Mouse (Mus musculus) left cerebral cortex, postnatal 36 days (tissue): Measurements from ENCODE around the gene Haao. TPM values are rescaled to one million over a fixed set of nuclear protein-coding genes. Genes with fewer than 3 reads are reported as not detected.

ENCODE experiments used
- DNase-seq, 2 experiments: peaks; one replicate each; pipeline ENCODE4 v3.0.0; 2021 to 2022; ENCODE audit warnings: low spot score in 2 of 2, mixed read lengths in 1 of 2
- intact Hi-C: fragments of 180-260 bp; cut with DNase I; formaldehyde crosslinking; loops from one replicate; pipeline ENCODE4 v1.15.1; 2025
- total RNA-seq, 2 experiments: library from RNA; stranded (reverse); gene quantifications; 2 replicates each; pipeline ENCODE4 v1.2.3; 2021

Haao gene
- total RNA-seq = under 1 TPM in 1 of 2 experiments, not detected in 1; 0.25 TPM

DNA sequence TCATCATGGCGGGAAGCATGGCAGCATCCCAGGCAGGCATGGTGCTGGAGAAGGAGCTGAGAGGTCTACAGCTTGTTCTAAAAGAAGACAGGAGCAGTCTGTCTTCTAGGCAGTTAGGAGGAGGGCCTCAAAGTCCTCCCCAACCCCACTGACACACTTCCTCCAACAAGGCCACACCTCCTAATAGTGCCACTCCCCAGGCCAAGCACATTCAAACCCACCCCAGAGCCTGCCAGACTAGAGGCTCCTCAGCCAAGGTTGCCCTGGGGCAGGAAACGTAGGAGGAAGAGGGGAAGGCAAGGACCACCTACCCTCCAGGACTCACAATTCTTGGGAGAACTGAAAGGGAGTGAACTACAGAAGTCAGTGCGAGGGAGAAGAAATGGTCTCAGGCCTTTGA lies at the start of gene Haao:
Gene Haao (minus strand): TSS at position 149 of the 400 bp plus-strand sequence.
- no peak for DNase-seq
- intact Hi-C loops = no loop called here

DNA sequence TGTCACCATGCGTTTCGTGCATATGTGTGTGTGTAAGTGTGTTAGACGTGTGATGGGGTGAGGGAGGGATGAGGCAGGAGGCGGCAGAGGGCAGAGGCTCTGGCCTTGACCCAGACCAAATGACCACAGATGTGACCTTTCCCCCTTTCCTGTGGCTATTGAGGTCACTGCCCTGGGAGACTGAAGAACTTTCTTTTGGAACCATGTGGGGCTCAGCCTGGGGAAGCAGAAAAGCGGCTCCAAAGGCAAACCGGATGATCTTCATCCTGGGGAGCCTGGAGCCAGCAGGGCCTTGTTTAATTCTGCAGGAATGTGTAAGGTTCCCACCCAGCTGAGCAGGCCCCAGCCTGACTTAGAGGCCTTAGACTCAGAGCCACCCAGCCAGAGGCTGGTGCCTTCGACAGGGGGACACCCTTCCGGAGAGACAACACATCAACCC lies 49.6 kb upstream of the Haao start:
- intact Hi-C loops = no loop called here

DNA sequence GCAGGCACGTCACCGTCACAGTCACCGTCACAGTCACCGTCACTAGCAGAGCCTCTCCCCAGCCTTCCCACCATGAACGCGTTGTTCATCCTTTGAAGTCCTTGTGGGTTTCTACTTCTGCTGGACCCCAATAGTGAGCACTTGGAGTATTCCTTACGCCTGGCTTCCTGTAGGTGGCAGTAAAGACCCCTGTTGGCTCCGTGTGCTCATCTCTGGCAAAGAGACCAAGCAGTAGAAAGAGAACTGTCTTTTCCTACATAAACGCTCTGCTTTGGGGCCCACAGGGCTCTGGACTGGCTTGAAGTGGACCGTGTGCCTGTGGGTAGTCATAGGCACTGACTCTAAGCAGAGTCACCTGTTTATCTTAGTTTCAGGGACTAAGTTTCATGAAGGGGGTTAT lies 49.0 kb upstream of the Haao start:
- intact Hi-C loops = no loop called here
- no peak for DNase-seq

More for the DNA sequence above, 49.6 kb upstream of the Haao start:
- no peak for DNase-seq

- intact Hi-C loops = no loop called here
- no peak for DNase-seq
Measured at GRCm38 (mm10) chr17:83895321-83895770, 47.6 kb upstream of the Haao start.

DNA sequence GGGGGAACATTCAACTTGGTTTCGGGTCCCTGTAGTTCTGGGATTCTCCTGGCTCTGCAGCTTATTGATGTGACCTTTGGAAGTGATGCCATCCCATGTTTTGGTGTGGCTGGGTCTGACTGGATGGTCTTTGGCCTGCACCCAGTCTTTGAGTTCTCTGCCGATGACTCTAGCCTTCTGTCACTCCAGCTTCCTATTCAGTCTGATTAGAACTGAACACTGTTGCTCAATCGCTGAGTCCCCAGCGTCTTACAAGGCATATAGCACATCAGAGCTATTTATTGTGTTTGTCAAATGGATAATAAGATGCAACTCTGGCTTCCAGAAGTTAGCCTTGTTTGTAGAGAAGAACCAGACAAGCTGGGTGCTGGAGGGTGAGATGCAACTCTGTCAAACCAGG lies 45.4 kb upstream of the Haao start:
- intact Hi-C loops = no loop called here
- DNase-seq = no peak

GRCm38 (mm10) chr17:83891864-83892263 lies 44.1 kb upstream of the Haao start:
- DNase-seq = no peak

GRCm38 (mm10) chr17:83890373-83890696 lies 42.6 kb upstream of the Haao start:
- intact Hi-C loops = no loop called here
- DNase-seq = no peak

More at GRCm38 (mm10) chr17:83891864-83892263, 44.1 kb upstream of the Haao start:
- intact Hi-C loops = no loop called here

GRCm38 (mm10) chr17:83889691-83890372 lies 42.1 kb upstream of the Haao start:
- peak; percentile 30 to 31 for DNase-seq
- intact Hi-C loops = loop anchor here (1.0 kb wide), 1 partner anchor 206 kb away; no protein-coding TSS in a partner anchor

DNA sequence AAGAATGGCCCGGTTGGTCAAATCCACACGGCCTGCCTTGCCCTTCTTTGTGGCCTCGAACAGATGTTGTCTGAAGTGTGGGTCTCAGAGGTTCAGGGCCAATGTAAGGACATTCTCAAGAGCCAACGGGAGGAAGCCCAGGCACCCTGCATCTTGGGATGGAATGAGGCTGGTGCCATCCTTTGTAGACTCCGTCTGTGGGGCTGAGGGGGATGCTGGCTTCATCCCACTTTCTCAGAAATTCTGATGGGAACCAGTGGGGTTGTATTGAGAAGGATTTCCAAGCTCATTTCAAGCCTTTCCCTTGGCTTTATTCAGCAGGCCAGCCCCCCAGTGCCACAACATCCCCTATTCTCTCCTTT lies 41.5 kb upstream of the Haao start:
- DNase-seq = no peak
- intact Hi-C loops = loop anchor here (1.0 kb wide), 1 partner anchor 207 kb away; no protein-coding TSS in a partner anchor

- intact Hi-C loops = no loop called here
- DNase-seq = no peak
Measured at GRCm38 (mm10) chr17:83887241-83887640, 39.5 kb upstream of the Haao start.

GRCm38 (mm10) chr17:83886395-83886794 lies 38.6 kb upstream of the Haao start:
- DNase-seq = no peak
- intact Hi-C loops = no loop called here

- no peak for DNase-seq
- intact Hi-C loops = no loop called here
Measured at GRCm38 (mm10) chr17:83885750-83886149, 38.0 kb upstream of the Haao start.

DNA sequence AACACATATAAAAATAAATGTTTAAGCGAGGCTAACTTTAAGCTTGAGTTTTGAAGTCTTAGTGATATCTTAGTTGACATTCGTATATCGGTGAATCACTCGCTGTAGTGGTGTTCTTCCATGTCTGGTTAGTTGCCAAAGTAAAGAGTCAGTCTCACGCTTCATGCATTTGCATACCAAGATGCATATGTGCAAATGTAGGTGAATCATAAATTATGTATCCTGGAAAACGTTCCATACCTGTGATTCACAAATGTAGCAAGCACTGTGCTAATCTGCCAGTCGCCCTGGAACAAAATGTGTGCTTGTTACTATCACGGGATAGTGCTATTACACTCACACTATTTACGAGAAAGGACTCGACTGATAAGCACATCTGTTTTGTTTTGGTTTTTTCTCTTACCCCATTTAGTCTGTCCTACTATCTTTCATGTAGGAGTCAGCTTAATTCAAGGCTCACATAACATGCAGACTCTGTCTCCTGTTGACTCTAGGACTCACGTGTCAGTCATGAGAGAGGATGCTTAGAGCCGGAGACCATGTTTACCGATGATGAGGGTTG lies 37.3 kb upstream of the Haao start:
- intact Hi-C loops = no loop called here

GRCm38 (mm10) chr17:83882788-83883187 lies 35.0 kb upstream of the Haao start:
- DNase-seq = no peak
- intact Hi-C loops = no loop called here

More for the DNA sequence above, 37.3 kb upstream of the Haao start:
- no peak for DNase-seq

- DNase-seq = no peak
- intact Hi-C loops = no loop called here
Measured at GRCm38 (mm10) chr17:83881071-83881470, 33.3 kb upstream of the Haao start.

DNA sequence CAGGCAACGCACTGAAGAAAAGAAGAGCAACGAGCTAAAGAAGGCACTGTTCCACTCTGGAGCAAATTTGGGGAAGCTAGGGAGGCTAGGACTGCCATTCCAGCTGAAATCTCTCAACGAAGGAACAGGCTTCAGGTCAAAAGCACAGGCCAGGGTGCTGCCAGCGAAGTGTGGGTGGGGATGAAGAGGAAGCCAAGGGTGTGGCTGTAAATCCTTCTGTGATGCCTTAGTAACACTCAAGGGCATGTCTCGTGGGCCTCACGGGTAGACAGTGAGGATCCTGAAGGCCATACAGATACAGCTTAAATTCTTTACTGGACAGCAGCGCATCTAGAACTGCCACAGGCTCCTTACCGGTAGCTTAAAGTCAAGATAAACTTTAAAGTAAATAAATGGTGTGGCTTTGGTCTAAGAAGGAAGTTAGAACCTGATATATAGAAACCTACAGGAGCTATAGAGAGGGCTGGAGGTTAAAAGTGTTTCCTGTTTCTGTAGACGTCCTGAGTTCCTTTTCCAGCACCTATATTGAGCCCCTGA lies 32.5 kb upstream of the Haao start:
- intact Hi-C loops = no loop called here
- DNase-seq = no peak

DNA sequence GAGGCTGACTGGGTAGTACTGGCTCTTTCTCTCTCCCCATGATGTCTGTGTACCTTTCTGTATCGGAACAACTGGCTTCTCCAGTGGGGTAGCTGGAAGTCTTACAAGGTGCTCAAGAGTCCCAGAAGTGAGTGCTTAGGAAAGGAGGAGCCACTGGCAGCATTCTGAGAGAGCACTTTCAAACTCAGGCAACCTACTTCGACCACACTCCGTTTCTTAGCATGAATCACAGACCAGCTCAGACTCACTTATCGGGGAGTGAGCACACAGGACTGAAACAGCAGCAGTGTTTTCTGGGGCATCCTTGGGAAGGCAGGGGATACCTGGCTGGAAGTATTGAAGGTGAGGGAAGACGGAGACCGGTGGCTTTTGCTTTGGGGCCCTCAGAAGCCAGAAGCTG lies 31.9 kb upstream of the Haao start:
- no peak for DNase-seq
- intact Hi-C loops = loop anchor here (10.0 kb wide), 1 partner anchor 505 kb away; no protein-coding TSS in a partner anchor

DNA sequence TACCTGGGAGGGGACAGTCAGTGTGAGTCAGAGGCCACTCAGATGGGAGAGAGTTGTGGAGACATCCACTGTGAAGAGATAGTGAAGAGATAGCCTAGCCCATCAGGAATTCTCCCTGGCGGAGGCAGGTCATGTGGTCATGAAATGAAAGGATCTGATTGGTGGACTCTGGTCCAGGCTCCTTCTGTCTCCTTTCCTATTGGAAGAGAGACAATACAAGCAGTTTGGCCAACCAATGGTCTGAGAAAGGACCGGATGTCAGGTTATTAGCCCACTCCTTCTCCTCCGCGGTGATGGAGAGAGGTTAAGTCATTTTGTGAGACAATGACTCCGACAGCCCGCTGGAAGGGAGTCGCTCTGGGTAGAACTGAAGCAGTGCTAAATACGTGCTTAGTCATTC lies 26.8 kb upstream of the Haao start:
- intact Hi-C loops = loop anchor here (10.0 kb wide), 1 partner anchor 510 kb away; no protein-coding TSS in a partner anchor
- DNase-seq = no peak

GRCm38 (mm10) chr17:83873363-83874141 lies 25.8 kb upstream of the Haao start:
- intact Hi-C loops = loop anchor here (10.0 kb wide), 1 partner anchor 511 kb away; no protein-coding TSS in a partner anchor
- no peak for DNase-seq

GRCm38 (mm10) chr17:83872806-83873348 lies 25.1 kb upstream of the Haao start:
- intact Hi-C loops = loop anchor here (10.0 kb wide), 1 partner anchor 512 kb away; no protein-coding TSS in a partner anchor
- DNase-seq = peak; percentile 80 to 81
